Mouse (Mus musculus): ENCODE results near the gene Mre11a.
A peak's percentile ranks its signal among the peaks of the same experiment; 100 is the strongest.

The Mre11a gene

GRCm38 (mm10) chr9:14827875-14828274 lies 43.4 kb downstream of the Mre11a start:
- no peak for DNase-seq

- DNase-seq: no peak
These were observed 47.6 kb downstream of the Mre11a start for GRCm38 (mm10) chr9:14832046-14832445.

- DNase-seq: no peak
These were observed 51.1 kb downstream of the Mre11a start for GRCm38 (mm10) chr9:14835335-14836075.

GRCm38 (mm10) chr9:14839527-14839926 lies 55.1 kb downstream of the Mre11a start:
- no peak for DNase-seq

- DNase-seq: no peak
These were observed 55.5 kb downstream of the Mre11a start for GRCm38 (mm10) chr9:14839970-14840369.

- no peak for DNase-seq
These were observed 57.7 kb downstream of the Mre11a start for GRCm38 (mm10) chr9:14841878-14842761.

- no peak for DNase-seq
These were observed 58.9 kb downstream of the Mre11a start for GRCm38 (mm10) chr9:14843311-14843857.

GRCm38 (mm10) chr9:14843901-14844300 lies 59.4 kb downstream of the Mre11a start:
- no peak for DNase-seq

- DNase-seq: no peak
These were observed 62.0 kb downstream of the Mre11a start for GRCm38 (mm10) chr9:14846428-14846827.

- DNase-seq: no peak
These were observed 63.9 kb downstream of the Mre11a start for GRCm38 (mm10) chr9:14848267-14848935.

- no peak for DNase-seq
These were observed 70.1 kb downstream of the Mre11a start for GRCm38 (mm10) chr9:14854585-14854984.

- peak; percentile 47 to 51 for DNase-seq
These were observed 72.6 kb downstream of the Mre11a start for GRCm38 (mm10) chr9:14856922-14857654.

- DNase-seq: no peak
These were observed 73.8 kb downstream of the Mre11a start for GRCm38 (mm10) chr9:14858170-14858706.

- no peak for DNase-seq
These were observed 74.3 kb downstream of the Mre11a start for GRCm38 (mm10) chr9:14858782-14859181.

GRCm38 (mm10) chr9:14859868-14860639 lies 75.6 kb downstream of the Mre11a start, which contains the start of gene Gpr83:
Gene Gpr83, plus strand, starts transcription at chr9:14860210.
- DNase-seq: peak; percentile 15 to 23

GRCm38 (mm10) chr9:14863126-14863525 lies 78.7 kb downstream of the Mre11a start:
- no peak for DNase-seq

- DNase-seq: no peak
These were observed 80.3 kb downstream of the Mre11a start for GRCm38 (mm10) chr9:14864726-14865125.

- peak; percentile 19 to 32 for DNase-seq
These were observed 82.5 kb downstream of the Mre11a start for GRCm38 (mm10) chr9:14866957-14867356.

- DNase-seq: no peak
These were observed 83.9 kb downstream of the Mre11a start for GRCm38 (mm10) chr9:14868326-14868725.

- DNase-seq: no peak
These were observed 85.9 kb downstream of the Mre11a start for GRCm38 (mm10) chr9:14870377-14870776.

- peak in 1 of 2 experiments; percentile 14 for DNase-seq
These were observed 86.3 kb downstream of the Mre11a start for GRCm38 (mm10) chr9:14870802-14871201.

Measured in cerebellum, postnatal 36 days (tissue).